Mouse (Mus musculus): ENCODE measurements around the gene Clec4a3.
"Not testable (repeated sequence)": the region's sequence is repeated elsewhere in the genome, so short reads cannot be mapped to it uniquely, and the experiment has no call there.

The Clec4a3 gene

GRCm38 (mm10) chr6:122952401-122952800, at the start of gene Clec4a3:
Gene Clec4a3 (plus strand): TSS chr6:122952515.
- no peak for DNase-seq

GRCm38 (mm10) chr6:122919922-122920321, 32.4 kb upstream of the Clec4a3 start:
- no peak for DNase-seq

GRCm38 (mm10) chr6:122921451-122921850, 30.9 kb upstream of the Clec4a3 start, which contains the start of gene Clec4a1:
Gene Clec4a1 (plus strand): TSS chr6:122921848.
- DNase-seq, result no peak

GRCm38 (mm10) chr6:122934845-122935244, 17.5 kb upstream of the Clec4a3 start:
- no peak for DNase-seq

- no peak for DNase-seq
Observed at GRCm38 (mm10) chr6:122939618-122940017, 12.7 kb upstream of the Clec4a3 start.

- no peak for DNase-seq
Observed at GRCm38 (mm10) chr6:122946760-122947159, 5.6 kb upstream of the Clec4a3 start.

- no peak for DNase-seq
Observed at GRCm38 (mm10) chr6:122964562-122964961, 12.2 kb downstream of the Clec4a3 start.

- DNase-seq, result no peak
Observed at GRCm38 (mm10) chr6:122969048-122969447, 16.7 kb downstream of the Clec4a3 start.

- DNase-seq, result no peak
Observed at GRCm38 (mm10) chr6:122989876-122990437, 37.6 kb downstream of the Clec4a3 start, which contains the start of gene Clec4a4. Gene Clec4a4 (plus strand): TSS chr6:122990367.

- not testable (repeated sequence) for DNase-seq
Observed at GRCm38 (mm10) chr6:123004696-123005095, 52.4 kb downstream of the Clec4a3 start.

- no peak for DNase-seq
Observed at GRCm38 (mm10) chr6:123005591-123005990, 53.3 kb downstream of the Clec4a3 start.

Data from embryo, embryonic 11 days (tissue).